Mouse (Mus musculus): ENCODE data around the gene Zfp871. TPM values are rescaled to one million over a fixed set of nuclear protein-coding genes. Genes with fewer than 3 reads are reported as not detected.

Gene Zfp871
- polyA plus RNA-seq, 1 experiment from 2014 or later: 42.7 TPM

DNA sequence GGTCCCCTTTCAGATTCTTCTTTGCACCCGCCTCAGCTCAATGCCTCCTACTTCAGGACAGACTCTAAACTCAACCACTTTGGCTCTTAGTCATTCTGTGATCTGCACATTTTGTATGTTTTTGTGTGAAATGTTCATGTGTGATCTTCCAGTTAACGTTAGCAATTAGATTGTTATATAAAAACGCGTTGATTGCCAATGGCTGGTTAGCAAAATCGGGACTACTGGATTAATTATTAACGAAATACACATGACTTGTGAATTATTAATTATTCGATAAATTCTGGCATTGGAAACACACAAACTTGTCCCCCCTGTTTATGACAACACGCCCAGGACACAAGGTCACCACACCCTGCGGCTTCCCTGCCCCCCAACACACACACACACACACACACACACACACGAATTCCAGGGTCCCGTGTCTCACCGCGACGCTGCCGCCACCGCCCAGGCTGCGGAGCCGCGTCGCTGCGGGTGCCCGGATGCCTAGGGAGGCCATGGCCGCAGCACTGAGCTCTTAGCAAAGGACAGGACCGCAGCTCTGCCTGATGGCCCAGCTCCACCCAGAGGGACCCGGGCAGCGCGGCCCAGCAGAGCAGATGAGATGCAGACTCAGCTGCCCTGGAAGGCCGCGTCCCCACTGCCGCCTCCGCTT is 522 bp downstream of the Zfp871 start:
- peak overlapping the region; percentile 92 for H3K27ac ChIP-seq
- H3K4me3 ChIP-seq: peak overlapping the region; percentile 95
- 1% methylated on average over 31 of the region's 31 CpGs for WGBS
- peak overlapping the region; percentile 75 for H3K4me2 ChIP-seq
- H3K9ac ChIP-seq: peak overlapping the region; percentile 94
- no peaks in the 10 kb centered on the region for H3K9me3 ChIP-seq (replicated peaks)
- peaks cover 27% of the 10 kb centered on the region for H3K36me3 ChIP-seq (ENCODE audit: poor library complexity, severe bottlenecking)
- H3K27me3 ChIP-seq: no peaks in the 10 kb centered on the region
- H3K4me1 ChIP-seq: peaks cover 27% of the 10 kb centered on the region
- peak; percentile 90 for ATAC-seq

DNA sequence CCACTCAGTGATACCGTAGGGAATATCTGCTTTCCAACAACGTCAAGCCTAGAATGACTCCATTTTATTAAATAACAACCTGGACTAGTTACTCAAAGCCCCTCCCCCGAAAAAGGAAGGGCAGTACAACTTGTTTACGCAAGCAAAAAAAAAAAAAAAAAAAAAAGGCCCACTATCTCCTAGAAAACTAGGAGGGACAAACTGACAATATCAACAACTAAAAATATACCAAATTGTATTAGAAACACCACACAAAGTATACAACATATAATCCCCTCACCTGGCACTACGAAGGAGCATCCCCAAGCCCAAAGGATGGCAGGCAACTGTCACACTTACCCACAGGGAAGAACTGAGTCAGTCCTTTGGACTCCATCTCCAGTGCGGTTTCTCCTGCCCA is 1.1 kb downstream of the Zfp871 start:
- H3K9ac ChIP-seq: peak overlapping the region; percentile 94
- peaks cover 27% of the 10 kb centered on the region for H3K4me1 ChIP-seq
- peak overlapping the region; percentile 75 for H3K4me2 ChIP-seq
- H3K9me3 ChIP-seq (replicated peaks): no peaks in the 10 kb centered on the region
- 75% methylated on average over 6 of the region's 6 CpGs for WGBS
- no peaks in the 10 kb centered on the region for H3K27me3 ChIP-seq
- no peak for ATAC-seq
- H3K36me3 ChIP-seq (ENCODE audit: poor library complexity, severe bottlenecking): peaks cover 28% of the 10 kb centered on the region
- H3K4me3 ChIP-seq: peak overlapping the region; percentile 95
- no peak overlapping the region for H3K27ac ChIP-seq

GRCm38 (mm10) chr17:32785656-32786055 is 2.4 kb downstream of the Zfp871 start:
- no peak overlapping the region for H3K27ac ChIP-seq
- no peak overlapping the region; the same call in 1 of the 2 replicates for H3K9ac ChIP-seq
- peaks cover 28% of the 10 kb centered on the region for H3K36me3 ChIP-seq (ENCODE audit: poor library complexity, severe bottlenecking)
- no peaks in the 10 kb centered on the region for H3K27me3 ChIP-seq
- no peak for ATAC-seq
- H3K9me3 ChIP-seq (replicated peaks): no peaks in the 10 kb centered on the region
- peaks cover 27% of the 10 kb centered on the region for H3K4me1 ChIP-seq
- H3K4me2 ChIP-seq: peak overlapping the region; percentile 23; the same call in 1 of the 2 replicates
- H3K4me3 ChIP-seq: 0 out of 2 replicates have a peak overlapping the region, but pooled peaks have one; percentile 1
- 95% methylated on average over 3 of the region's 3 CpGs for WGBS

DNA sequence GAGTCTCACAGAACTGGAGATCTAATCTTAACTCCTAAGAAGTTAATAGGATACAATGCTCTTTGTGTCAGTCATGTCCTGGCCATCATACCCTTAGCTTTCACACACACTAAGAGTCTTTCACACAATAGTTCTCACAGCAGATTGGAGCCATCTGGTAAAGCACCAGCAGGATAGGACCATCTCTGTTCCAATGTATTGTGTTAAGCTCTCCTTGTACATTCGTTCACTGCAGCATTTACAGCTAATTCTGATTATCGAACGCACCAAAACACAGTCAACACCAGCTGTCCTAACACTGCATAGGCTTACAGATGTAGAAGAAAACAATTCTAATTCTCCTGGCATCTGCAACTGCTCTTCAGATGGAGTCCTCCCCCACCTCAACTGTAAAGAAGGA is 10.5 kb downstream of the Zfp871 start:
- H3K9ac ChIP-seq: no peak overlapping the region
- WGBS: 88% methylated on average over 3 of the region's 3 CpGs
- no peak overlapping the region for H3K4me2 ChIP-seq
- no peak overlapping the region for H3K27ac ChIP-seq
- no peaks in the 10 kb centered on the region for H3K4me1 ChIP-seq
- H3K4me3 ChIP-seq: no peak overlapping the region
- no peaks in the 10 kb centered on the region for H3K27me3 ChIP-seq
- no peak for ATAC-seq
- H3K9me3 ChIP-seq (replicated peaks): no peaks in the 10 kb centered on the region
- H3K36me3 ChIP-seq (ENCODE audit: poor library complexity, severe bottlenecking): peaks cover 68% of the 10 kb centered on the region

GRCm38 (mm10) chr17:32771213-32771612 is 16.9 kb downstream of the Zfp871 start:
- peaks cover 94% of the 10 kb centered on the region for H3K36me3 ChIP-seq (ENCODE audit: poor library complexity, severe bottlenecking)
- no peak for ATAC-seq

GRCm38 (mm10) chr17:32766422-32766821 is 21.7 kb downstream of the Zfp871 start:
- Histone ChIP-seq H3K9ac (no peak overlapping the region), H3K9me3 (replicated peaks) (peaks cover 2% of the 10 kb centered on the region; the same call in 1 of the 2 replicates), H3K4me2 (no peak overlapping the region), H3K36me3 (ENCODE audit: poor library complexity, severe bottlenecking) (peaks cover 75% of the 10 kb centered on the region), H3K4me3 (no peak overlapping the region), H3K27ac (no peak overlapping the region), H3K27me3 (no peaks in the 10 kb centered on the region), H3K4me1 (no peaks in the 10 kb centered on the region)
- 96% methylated on average over 2 of the region's 2 CpGs for WGBS
- ATAC-seq: no peak

More at GRCm38 (mm10) chr17:32771213-32771612, 16.9 kb downstream of the Zfp871 start:
- H3K9me3 ChIP-seq (replicated peaks): no peaks in the 10 kb centered on the region; the same call in 1 of the 2 replicates
- H3K4me2 ChIP-seq: no peak overlapping the region
- H3K4me3 ChIP-seq: no peak overlapping the region
- no peaks in the 10 kb centered on the region for H3K27me3 ChIP-seq
- H3K4me1 ChIP-seq: no peaks in the 10 kb centered on the region
- H3K9ac ChIP-seq: no peak overlapping the region
- H3K27ac ChIP-seq: no peak overlapping the region
- WGBS: 89% methylated on average over 1 of the region's 1 CpGs

GRCm38 (mm10) chr17:32757331-32757730 is 30.8 kb downstream of the Zfp871 start:
- Histone ChIP-seq H3K27ac (no peak overlapping the region), H3K4me2 (no peak overlapping the region), H3K27me3 (no peaks in the 10 kb centered on the region), H3K36me3 (ENCODE audit: poor library complexity, severe bottlenecking) (no peaks in the 10 kb centered on the region), H3K9me3 (replicated peaks) (no peaks in the 10 kb centered on the region), H3K4me3 (no peak overlapping the region), H3K4me1 (no peaks in the 10 kb centered on the region), H3K9ac (no peak overlapping the region)
- WGBS: 69% methylated on average over 5 of the region's 5 CpGs
- ATAC-seq: no peak

DNA sequence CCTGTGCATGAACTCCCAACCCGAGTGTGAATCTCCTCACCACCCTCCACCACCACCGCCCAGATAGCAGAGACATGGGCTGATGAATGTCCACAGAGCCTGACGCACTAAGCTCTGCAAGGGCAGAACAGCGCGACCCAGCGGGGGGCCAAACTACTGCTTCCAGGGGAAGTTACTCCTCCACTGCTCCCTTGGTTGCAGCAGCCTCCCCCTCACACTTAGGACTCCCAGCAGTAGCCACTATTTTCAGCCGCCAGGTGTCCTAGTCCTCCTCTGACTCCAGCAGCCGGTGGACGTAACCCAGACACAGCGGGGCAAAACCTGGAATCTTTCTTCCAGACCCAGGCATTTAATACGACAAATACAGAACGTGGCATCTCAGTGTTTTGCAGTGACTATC is 34.5 kb downstream of the Zfp871 start:
- no peak overlapping the region; the same call in 1 of the 2 replicates for H3K9ac ChIP-seq
- no peak overlapping the region for H3K4me3 ChIP-seq
- H3K4me1 ChIP-seq: no peaks in the 10 kb centered on the region
- H3K4me2 ChIP-seq: no peak overlapping the region
- H3K27me3 ChIP-seq: no peaks in the 10 kb centered on the region
- H3K27ac ChIP-seq: no peak overlapping the region
- no peaks in the 10 kb centered on the region for H3K9me3 ChIP-seq (replicated peaks)
- WGBS: 13% methylated on average over 12 of the region's 12 CpGs
- ATAC-seq: no peak
- H3K36me3 ChIP-seq (ENCODE audit: poor library complexity, severe bottlenecking): no peaks in the 10 kb centered on the region

DNA sequence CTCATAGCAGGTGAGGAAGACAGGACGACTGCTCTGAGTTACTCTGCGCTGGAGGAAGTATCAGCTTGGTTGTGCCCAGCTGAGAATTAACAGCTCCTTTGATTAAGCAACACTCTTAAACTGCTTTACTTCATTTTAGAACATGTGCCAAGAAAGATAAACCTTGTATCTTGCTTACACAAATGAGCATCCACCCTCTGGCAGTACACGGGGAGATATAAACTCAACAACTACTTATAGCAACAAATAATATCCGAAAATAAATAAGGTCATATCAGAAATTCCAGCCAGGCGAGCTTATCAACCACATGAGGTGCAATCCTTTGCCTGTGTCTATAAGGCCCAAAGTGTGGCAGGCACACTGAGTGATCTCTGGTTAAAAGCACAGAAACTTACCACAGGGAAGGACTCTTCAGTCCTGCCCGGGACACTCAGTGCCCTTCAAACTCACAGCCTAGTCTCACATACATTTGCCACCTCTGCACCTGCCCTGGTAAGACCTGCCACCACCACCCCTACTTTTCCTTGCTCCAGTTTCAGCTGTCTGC is 35.2 kb downstream of the Zfp871 start:
- no peaks in the 10 kb centered on the region for H3K9me3 ChIP-seq (replicated peaks)
- no peak overlapping the region for H3K9ac ChIP-seq
- ATAC-seq: no peak
- WGBS: 81% methylated on average over 6 of the region's 6 CpGs
- H3K27me3 ChIP-seq: no peaks in the 10 kb centered on the region
- no peaks in the 10 kb centered on the region for H3K36me3 ChIP-seq (ENCODE audit: poor library complexity, severe bottlenecking)
- no peaks in the 10 kb centered on the region for H3K4me1 ChIP-seq
- H3K27ac ChIP-seq: no peak overlapping the region
- no peak overlapping the region for H3K4me3 ChIP-seq
- H3K4me2 ChIP-seq: no peak overlapping the region

- Histone ChIP-seq H3K27me3 (no peaks in the 10 kb centered on the region), H3K4me1 (no peaks in the 10 kb centered on the region), H3K9ac (no peak overlapping the region), H3K27ac (no peak overlapping the region), H3K4me3 (no peak overlapping the region), H3K36me3 (ENCODE audit: poor library complexity, severe bottlenecking) (no peaks in the 10 kb centered on the region), H3K9me3 (replicated peaks) (no peaks in the 10 kb centered on the region), H3K4me2 (no peak overlapping the region)
- WGBS: 62% methylated on average over 5 of the region's 5 CpGs
- no peak for ATAC-seq
Measured at GRCm38 (mm10) chr17:32750611-32751010, 37.5 kb downstream of the Zfp871 start.

DNA sequence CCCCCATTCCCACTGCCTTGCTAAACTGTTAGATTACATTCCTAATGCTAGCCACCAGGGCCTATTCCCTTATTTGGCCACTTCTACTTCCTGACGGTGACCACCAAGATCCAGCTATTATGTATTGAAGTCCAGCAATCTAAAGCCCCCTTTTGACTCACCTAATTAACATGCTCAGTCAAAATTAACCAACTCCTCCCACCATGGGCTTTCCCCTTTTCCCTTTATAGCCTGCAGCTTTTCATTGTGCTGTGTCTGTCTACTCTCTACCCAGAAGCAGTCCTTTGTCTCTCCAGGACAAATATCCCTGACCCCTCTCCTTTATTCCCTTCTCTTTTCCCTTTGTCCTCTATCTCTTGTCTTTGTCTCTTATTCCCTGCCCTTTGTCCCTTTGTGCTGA is 47.0 kb downstream of the Zfp871 start:
- Histone ChIP-seq H3K27ac (no peak overlapping the region), H3K4me3 (no peak overlapping the region), H3K36me3 (ENCODE audit: poor library complexity, severe bottlenecking) (no peaks in the 10 kb centered on the region), H3K9me3 (replicated peaks) (no peaks in the 10 kb centered on the region), H3K4me1 (no peaks in the 10 kb centered on the region), H3K9ac (no peak overlapping the region), H3K4me2 (no peak overlapping the region), H3K27me3 (no peaks in the 10 kb centered on the region)
- no peak for ATAC-seq
- 0% methylated on average over 1 of the region's 1 CpGs for WGBS

- no peak overlapping the region for H3K4me2 ChIP-seq
- H3K27ac ChIP-seq: no peak overlapping the region
- no peak for ATAC-seq
- H3K4me1 ChIP-seq: no peaks in the 10 kb centered on the region
- no peaks in the 10 kb centered on the region for H3K27me3 ChIP-seq
- no peaks in the 10 kb centered on the region for H3K9me3 ChIP-seq (replicated peaks)
- H3K4me3 ChIP-seq: no peak overlapping the region
- WGBS: 92% methylated on average over 1 of the region's 1 CpGs
- no peaks in the 10 kb centered on the region for H3K36me3 ChIP-seq (ENCODE audit: poor library complexity, severe bottlenecking)
- H3K9ac ChIP-seq: no peak overlapping the region
Measured at GRCm38 (mm10) chr17:32738406-32738805, 49.7 kb downstream of the Zfp871 start.
